Comparison of ENCODE assay signal across 19 mouse cellular contexts in genomic region chr16:18070798-18071197, GRCm38 (mm10). TPM values are rescaled to one million over a fixed set of nuclear protein-coding genes. Genes with fewer than 3 reads are reported as not detected.
DNase-seq lines count a peak whose midpoint lies in the region; ATAC-seq and TF ChIP-seq lines count a peak whose summit lies in the region.
"Had no signal": no experiment of that assay in that cellular context is flagged by ENCODE, and none has a peak within 500 bp of the region (broad histone marks: within the 10 kb centered on the region; RNA-seq: fewer than 3 reads in every experiment).

No protein-coding gene starts in this region.

- H3K27me3 ChIP-seq in forebrain, embryonic 13.5 days, result no peaks in the 10 kb centered on the region
- no peaks in the 10 kb centered on the region for H3K27me3 ChIP-seq in forebrain, embryonic 12.5 days
- H3K27me3 ChIP-seq in midbrain, postnatal 0 days (ENCODE audit: insufficient read depth, low read length), result no peaks in the 10 kb centered on the region
- H3K27me3 ChIP-seq in midbrain, embryonic 14.5 days (ENCODE audit: control insufficient read depth, insufficient read depth, low read length), result no peaks in the 10 kb centered on the region
- H3K27me3 ChIP-seq in neural tube, embryonic 15.5 days (replicated peaks), result no peaks in the 10 kb centered on the region
- H3K27me3 ChIP-seq: embryonic facial prominence, embryonic 13.5 days; heart, embryonic 13.5 days had no signal

- peak overlapping the region; percentile 19; the same call in 1 of the 2 replicates for H3K9ac ChIP-seq in forebrain, embryonic 13.5 days
- no peak overlapping the region for H3K9ac ChIP-seq in forebrain, embryonic 12.5 days
- peak overlapping the region; percentile 36; the same call in 1 of the 2 replicates for H3K9ac ChIP-seq in midbrain, postnatal 0 days (replicated peaks; ENCODE audit: low read length, poor library complexity, severe bottlenecking)
- no peak overlapping the region for H3K9ac ChIP-seq in midbrain, embryonic 14.5 days (replicated peaks; ENCODE audit: low read length)
- 0 out of 2 replicates have a peak overlapping the region, but pooled peaks have one; percentile 14 for H3K9ac ChIP-seq in neural tube, embryonic 15.5 days (replicated peaks)
- H3K9ac ChIP-seq: embryonic facial prominence, embryonic 13.5 days; heart, embryonic 13.5 days had no signal

- WGBS in forebrain, embryonic 13.5 days, result 95% methylated on average over 5 of the region's 5 CpGs
- 85% methylated on average over 5 of the region's 5 CpGs for WGBS in forebrain, embryonic 12.5 days
- WGBS in midbrain, postnatal 0 days, result 80% methylated on average over 5 of the region's 5 CpGs
- 90% methylated on average over 5 of the region's 5 CpGs for WGBS in midbrain, embryonic 14.5 days
- WGBS in neural tube, embryonic 15.5 days, result 92% methylated on average over 5 of the region's 5 CpGs

- H3K9me3 ChIP-seq in forebrain, embryonic 13.5 days (replicated peaks), result no peaks in the 10 kb centered on the region
- no peaks in the 10 kb centered on the region for H3K9me3 ChIP-seq in forebrain, embryonic 12.5 days
- H3K9me3 ChIP-seq in midbrain, postnatal 0 days (ENCODE audit: low read length), result no peaks in the 10 kb centered on the region
- H3K9me3 ChIP-seq in midbrain, embryonic 14.5 days (ENCODE audit: control insufficient read depth, low read length), result no peaks in the 10 kb centered on the region
- H3K9me3 ChIP-seq in neural tube, embryonic 15.5 days (replicated peaks), result no peaks in the 10 kb centered on the region
- H3K9me3 ChIP-seq: embryonic facial prominence, embryonic 13.5 days; heart, embryonic 13.5 days had no signal

- H3K4me2 ChIP-seq in forebrain, embryonic 13.5 days, result no peak overlapping the region
- H3K4me2 ChIP-seq in forebrain, embryonic 12.5 days, result no peak overlapping the region
- H3K4me2 ChIP-seq in midbrain, postnatal 0 days (ENCODE audit: low read depth, low read length, poor library complexity, severe bottlenecking), result no peak overlapping the region
- no peak overlapping the region for H3K4me2 ChIP-seq in midbrain, embryonic 14.5 days (ENCODE audit: low read length)
- no peak overlapping the region for H3K4me2 ChIP-seq in neural tube, embryonic 15.5 days
- H3K4me2 ChIP-seq: embryonic facial prominence, embryonic 13.5 days; heart, embryonic 13.5 days had no signal

- peaks cover 25% of the 10 kb centered on the region for H3K4me1 ChIP-seq in forebrain, embryonic 13.5 days
- peaks cover 20% of the 10 kb centered on the region for H3K4me1 ChIP-seq in forebrain, embryonic 12.5 days
- H3K4me1 ChIP-seq in midbrain, postnatal 0 days (ENCODE audit: insufficient read depth, low read length), result no peaks in the 10 kb centered on the region; the same call in 1 of the 2 replicates
- peaks cover 14% of the 10 kb centered on the region for H3K4me1 ChIP-seq in midbrain, embryonic 14.5 days (ENCODE audit: control insufficient read depth, insufficient read depth, low read length)
- H3K4me1 ChIP-seq in neural tube, embryonic 15.5 days, result peaks cover 32% of the 10 kb centered on the region

- H3K27ac ChIP-seq in forebrain, embryonic 13.5 days, result no peak overlapping the region
- H3K27ac ChIP-seq in forebrain, embryonic 12.5 days, result no peak overlapping the region
- H3K27ac ChIP-seq in midbrain, postnatal 0 days (ENCODE audit: low read depth, low read length), result no peak overlapping the region
- H3K27ac ChIP-seq in midbrain, embryonic 14.5 days (replicated peaks; ENCODE audit: low read depth, low read length), result no peak overlapping the region
- no peak overlapping the region for H3K27ac ChIP-seq in neural tube, embryonic 15.5 days (replicated peaks)
- H3K27ac ChIP-seq: embryonic facial prominence, embryonic 13.5 days; gastrocnemius, adult 2 months; heart, embryonic 13.5 days had no signal

- ATAC-seq in forebrain, embryonic 13.5 days, result no peak
- no peak for ATAC-seq in forebrain, embryonic 12.5 days (ENCODE audit: low FRiP score)
- no peak for ATAC-seq in midbrain, postnatal 0 days (ENCODE audit: low FRiP score)
- no peak for ATAC-seq in midbrain, embryonic 14.5 days (ENCODE audit: low FRiP score, low TSS enrichment)
- no peak for ATAC-seq in neural tube, embryonic 15.5 days (ENCODE audit: low FRiP score)
- ATAC-seq: forebrain, embryonic 14.5 days; hindbrain, embryonic 16.5 days had no signal

- no peak overlapping the region for H3K4me3 ChIP-seq in forebrain, embryonic 13.5 days
- H3K4me3 ChIP-seq in forebrain, embryonic 12.5 days (replicated peaks), result no peak overlapping the region
- H3K4me3 ChIP-seq in midbrain, postnatal 0 days (ENCODE audit: low read depth, low read length), result no peak overlapping the region
- no peak overlapping the region for H3K4me3 ChIP-seq in midbrain, embryonic 14.5 days (replicated peaks; ENCODE audit: low read depth, low read length)
- H3K4me3 ChIP-seq in neural tube, embryonic 15.5 days (replicated peaks), result no peak overlapping the region
- H3K4me3 ChIP-seq: embryonic facial prominence, embryonic 13.5 days; gastrocnemius, adult 2 months; heart, embryonic 13.5 days had no signal

- DNase-seq in kidney, adult 18-20 months, result peak; percentile 35
- no peak for DNase-seq in kidney, postnatal 10 days
- no peak for DNase-seq in midbrain, postnatal 0 days (ENCODE audit: low spot score)
- no peak for DNase-seq in midbrain, embryonic 14.5 days
- DNase-seq: adrenal gland, postnatal 10 days; cerebellum, adult 11 months; cerebellum, adult 9-10 months; cerebellum, postnatal 36 days; gastrocnemius, adult 2 months; gastrocnemius, postnatal 25 days; heart, postnatal 4 days had no signal

- peaks cover 56% of the 10 kb centered on the region for H3K36me3 ChIP-seq in forebrain, embryonic 13.5 days (ENCODE audit: poor library complexity, severe bottlenecking)
- peaks cover 60% of the 10 kb centered on the region for H3K36me3 ChIP-seq in forebrain, embryonic 12.5 days (replicated peaks)
- peaks cover 29% of the 10 kb centered on the region for H3K36me3 ChIP-seq in midbrain, postnatal 0 days (ENCODE audit: insufficient read depth, low read length)
- H3K36me3 ChIP-seq in midbrain, embryonic 14.5 days (ENCODE audit: control insufficient read depth, insufficient read depth, low read length), result peaks cover 46% of the 10 kb centered on the region
- H3K36me3 ChIP-seq in neural tube, embryonic 15.5 days, result peaks cover 40% of the 10 kb centered on the region

- no peak for TF ChIP-seq CTCF in midbrain, postnatal 0 days (IDR thresholded peaks at IDR 0.05)

RNA-seq across cellular contexts. Expression of gene Dgcr6, which starts 18.1 kb away (rescaled TPM):
- polyA plus RNA-seq in forebrain, embryonic 13.5 days (2015; fragmentation: Nextera tagmentation; extraction: Ambion mirVana), result 164 and 168 TPM in 2 replicates
- 149 and 150 TPM in 2 replicates for polyA plus RNA-seq in forebrain, embryonic 12.5 days (2016; fragmentation: Nextera tagmentation; extraction: Ambion mirVana)
- 64.0 and 68.5 TPM in 2 replicates for total RNA-seq in midbrain, postnatal 0 days (2014; rRNA removed)
- polyA plus RNA-seq in midbrain, postnatal 0 days (2015; fragmentation: Nextera tagmentation; extraction: Ambion mirVana), result 164 and 172 TPM in 2 replicates
- 157 and 187 TPM in 2 replicates for polyA plus RNA-seq in midbrain, embryonic 14.5 days (2014; fragmentation: Nextera tagmentation; extraction: Ambion mirVana)
- polyA plus RNA-seq in neural tube, embryonic 15.5 days (2015; fragmentation: Nextera tagmentation; extraction: Ambion mirVana), result 148 and 162 TPM in 2 replicates

RNA-seq across cellular contexts. Expression of gene Prodh, which starts 19.2 kb away (rescaled TPM):
- polyA plus RNA-seq in forebrain, embryonic 13.5 days (2015; fragmentation: Nextera tagmentation; extraction: Ambion mirVana), result 3.7 and 6.3 TPM in 2 replicates
- 5.9 and 7.7 TPM in 2 replicates for polyA plus RNA-seq in forebrain, embryonic 12.5 days (2016; fragmentation: Nextera tagmentation; extraction: Ambion mirVana)
- total RNA-seq in midbrain, postnatal 0 days (2014; rRNA removed), result 11.1 and 14.8 TPM in 2 replicates
- polyA plus RNA-seq in midbrain, postnatal 0 days (2015; fragmentation: Nextera tagmentation; extraction: Ambion mirVana), result 5.4 and 6.8 TPM in 2 replicates
- 3.3 and 4.0 TPM in 2 replicates for polyA plus RNA-seq in midbrain, embryonic 14.5 days (2014; fragmentation: Nextera tagmentation; extraction: Ambion mirVana)
- polyA plus RNA-seq in neural tube, embryonic 15.5 days (2015; fragmentation: Nextera tagmentation; extraction: Ambion mirVana), result 4.0 and 6.4 TPM in 2 replicates

RNA-seq across cellular contexts. Expression of gene Rtn4r, which starts 56.6 kb away (rescaled TPM):
- polyA plus RNA-seq in forebrain, embryonic 13.5 days (2015; fragmentation: Nextera tagmentation; extraction: Ambion mirVana), result 7.3 and 7.8 TPM in 2 replicates
- polyA plus RNA-seq in forebrain, embryonic 12.5 days (2016; fragmentation: Nextera tagmentation; extraction: Ambion mirVana), result 5.4 and 6.2 TPM in 2 replicates
- 39.6 and 71.7 TPM in 2 replicates for total RNA-seq in midbrain, postnatal 0 days (2014; rRNA removed)
- polyA plus RNA-seq in midbrain, postnatal 0 days (2015; fragmentation: Nextera tagmentation; extraction: Ambion mirVana), result 32.3 and 36.2 TPM in 2 replicates
- polyA plus RNA-seq in midbrain, embryonic 14.5 days (2014; fragmentation: Nextera tagmentation; extraction: Ambion mirVana), result 18.6 and 28.6 TPM in 2 replicates
- polyA plus RNA-seq in neural tube, embryonic 15.5 days (2015; fragmentation: Nextera tagmentation; extraction: Ambion mirVana), result 26.5 and 28.7 TPM in 2 replicates
- total RNA-seq: gastrocnemius, adult 2 months; MEL had no signal

Comparison
In these comparisons a context has a peak if more than half of its experiments do, and no peak if none do; other contexts are left out.
1. H3K9ac ChIP-seq: peak in forebrain, embryonic 13.5 days (single experiment), midbrain, postnatal 0 days (single experiment) and neural tube, embryonic 15.5 days (single experiment); none in forebrain, embryonic 12.5 days (single experiment) and midbrain, embryonic 14.5 days (single experiment).